Mouse (Mus musculus): Measurements from ENCODE around the gene Nrxn2. TPM values are rescaled to one million over a fixed set of nuclear protein-coding genes. Genes with fewer than 3 reads are reported as not detected.

Nrxn2 gene
- total and polyA plus RNA-seq, 3 experiments: 0.20 to 0.71 (median 0.30) TPM

DNA sequence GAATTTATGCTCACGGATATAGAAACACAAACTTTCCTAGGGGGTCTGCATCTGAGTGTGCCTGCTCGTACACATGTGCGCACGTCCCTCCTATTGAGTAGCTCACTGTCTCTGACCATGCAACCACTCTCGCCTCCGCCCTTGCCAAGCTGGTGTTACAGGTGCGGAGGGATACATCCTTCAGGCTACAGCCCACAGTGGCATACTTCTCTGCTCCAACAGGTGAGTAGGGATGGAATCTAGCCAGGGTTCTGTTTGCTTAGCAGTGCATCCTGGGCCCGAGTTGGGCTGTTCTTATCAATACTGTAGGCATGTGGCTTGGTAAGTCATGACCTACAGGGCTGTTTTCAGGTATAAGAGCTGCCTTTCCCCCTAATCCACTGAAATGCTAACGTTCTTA, 107.5 kb downstream of the Nrxn2 start:
- Histone ChIP-seq H3K79me2 (replicated peaks; ENCODE audit: control insufficient read depth, extremely low read depth, insufficient read depth, poor library complexity, severe bottlenecking) (no peaks in the 10 kb centered on the region), H3K4me3 (replicated peaks in 1 of 3; ENCODE audit: low read depth in 2 of 3, low read length in 2 of 3, poor library complexity in 1 of 3) (no peak overlapping the region), H3K36me3 (replicated peaks in 1 of 2; ENCODE audit: control insufficient read depth in 1 of 2, insufficient read depth in 1 of 2, low read length in 1 of 2) (no peaks in the 10 kb centered on the region), H3K27me3 (replicated peaks) (peaks cover 20% of the 10 kb centered on the region), H3K9ac (ENCODE audit: insufficient read depth, low read depth) (no peak overlapping the region), H3K4me2 (ENCODE audit: insufficient read depth, low read depth, poor library complexity, severe bottlenecking) (no peak overlapping the region), H3K9me3 (replicated peaks; ENCODE audit: low read length) (no peaks in the 10 kb centered on the region), H3K4me1 (ENCODE audit: control insufficient read depth in 1 of 2, insufficient read depth in 2 of 2) (peaks cover 0 to 9% of the 10 kb centered on the region in 2 experiments; a peak in 1 of 4 replicates), H3K27ac (ENCODE audit: insufficient read depth, low read depth) (no peak overlapping the region)
- dilution Hi-C loops (cut with MboI; ENCODE audit: extremely low pct_ligation_motif_present, extremely low pct_unique_long_range_greater_than_20kb, low sequenced_read_pairs): no loop called here
- DNase-seq (ENCODE audit: extremely low read depth): no peak
- TF ChIP-seq MXI1 (IDR thresholded peaks at IDR 0.05; ENCODE audit: low read depth, low read length): no peak
- in situ Hi-C loops (cut with MboI; ENCODE audit: low pct_ligation_motif_present, low pct_unique_long_range_greater_than_20kb, low sequenced_read_pairs): no loop called here

DNA sequence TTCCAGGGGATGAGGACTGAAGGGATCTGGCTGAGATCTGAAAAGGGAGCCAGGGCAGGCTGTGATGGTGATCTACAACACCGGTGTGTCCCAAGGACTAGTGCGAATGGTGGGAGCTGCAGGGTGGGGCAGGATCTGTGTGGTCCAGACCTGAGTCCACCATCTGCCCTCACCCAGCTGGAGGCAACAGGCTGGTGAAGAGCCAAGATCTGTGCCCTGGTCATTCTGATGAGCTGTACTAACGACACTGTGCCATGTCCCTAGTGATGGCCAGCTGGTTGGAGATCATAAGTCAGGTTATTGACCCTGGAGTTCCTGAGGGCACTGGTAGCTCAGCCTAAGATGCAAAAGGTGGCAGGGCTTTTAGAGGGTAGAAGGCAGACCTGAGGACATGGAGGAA, 108.9 kb downstream of the Nrxn2 start:
- TF ChIP-seq ZKSCAN1 (IDR thresholded peaks at IDR 0.05; ENCODE audit: borderline replicate concordance, low read depth, low read length) (no peak), HCFC1 (IDR thresholded peaks at IDR 0.05; ENCODE audit: low read depth, low read length) (no peak), TBP (conservative IDR thresholded peaks at IDR 0.05; ENCODE audit: low read depth, low read length) (no peak), MEF2A (IDR thresholded peaks at IDR 0.05; ENCODE audit: borderline replicate concordance, low read depth, low read length) (no peak), MYC (IDR thresholded peaks at IDR 0.05; ENCODE audit: low read depth, low read length) (no peak), CTCF (conservative IDR thresholded peaks at IDR 0.05 in 1 of 2, IDR thresholded peaks at IDR 0.05 in 1 of 2; ENCODE audit: low read depth in 2 of 2, low read length in 2 of 2) (no peak), ZNF384 (IDR thresholded peaks at IDR 0.05; ENCODE audit: low read depth, low read length) (no peak), POLR2A (IDR thresholded peaks at IDR 0.05; ENCODE audit: low read depth, low read length) (no peak), POLR2AphosphoS2 (IDR thresholded peaks at IDR 0.05; ENCODE audit: low read depth, low read length) (no peak), KAT2A (IDR thresholded peaks at IDR 0.05; ENCODE audit: insufficient replicate concordance, low read length) (no peak), ELF1 (IDR thresholded peaks at IDR 0.05; ENCODE audit: low read depth, low read length) (no peak), PAX5 (IDR thresholded peaks at IDR 0.05; ENCODE audit: low read length) (no peak), RAD21 (IDR thresholded peaks at IDR 0.05; ENCODE audit: low read depth, low read length) (no peak), MAFK (IDR thresholded peaks at IDR 0.05; ENCODE audit: insufficient replicate concordance, low read length) (no peak), MXI1 (IDR thresholded peaks at IDR 0.05; ENCODE audit: low read depth, low read length) (no peak), ETS1 (conservative IDR thresholded peaks at IDR 0.05; ENCODE audit: low read depth, low read length) (no peak), ZMIZ1 (IDR thresholded peaks at IDR 0.05; ENCODE audit: low read depth, low read length) (no peak), JUND (conservative IDR thresholded peaks at IDR 0.05; ENCODE audit: low read depth, low read length) (no peak)
- dilution Hi-C loops (cut with MboI; ENCODE audit: extremely low pct_ligation_motif_present, extremely low pct_unique_long_range_greater_than_20kb, low sequenced_read_pairs) (no loop called here), in situ Hi-C loops (cut with MboI; ENCODE audit: low pct_ligation_motif_present, low pct_unique_long_range_greater_than_20kb, low sequenced_read_pairs) (no loop called here)
- H3K27me3 ChIP-seq (replicated peaks): peaks cover 10% of the 10 kb centered on the region
- no peak for DNase-seq (ENCODE audit: extremely low read depth)
- H3K4me2 ChIP-seq (ENCODE audit: insufficient read depth, low read depth, poor library complexity, severe bottlenecking): no peak overlapping the region
- H3K79me2 ChIP-seq (replicated peaks; ENCODE audit: control insufficient read depth, extremely low read depth, insufficient read depth, poor library complexity, severe bottlenecking): no peaks in the 10 kb centered on the region
- H3K4me1 ChIP-seq (ENCODE audit: control insufficient read depth in 1 of 2, insufficient read depth in 2 of 2): peaks cover 0 to 9% of the 10 kb centered on the region in 2 experiments; a peak in 1 of 4 replicates
- no peak overlapping the region for H3K4me3 ChIP-seq (replicated peaks in 1 of 3; ENCODE audit: low read depth in 2 of 3, low read length in 2 of 3, poor library complexity in 1 of 3)
- H3K9ac ChIP-seq (ENCODE audit: insufficient read depth, low read depth): no peak overlapping the region
- no peak overlapping the region for H3K27ac ChIP-seq (ENCODE audit: insufficient read depth, low read depth)
- peaks cover 3% of the 10 kb centered on the region for H3K9me3 ChIP-seq (replicated peaks; ENCODE audit: low read length)
- H3K36me3 ChIP-seq (replicated peaks in 1 of 2; ENCODE audit: control insufficient read depth in 1 of 2, insufficient read depth in 1 of 2, low read length in 1 of 2): no peaks in the 10 kb centered on the region

All from CH12.LX (cell line).